Mouse (Mus musculus) MEL (cell line): Measurements from ENCODE around the gene Necap2.

Experiments
- CHD2 ChIP-seq: IDR thresholded peaks from 2 replicates; pipeline ENCODE4 v1.6.1; 2011; ENCODE audit warnings: low read length, improper control_type of control experiment
- CTCF ChIP-seq, 3 experiments: IDR thresholded peaks in 2 of 3; conservative IDR thresholded peaks in 1 of 3; 2 replicates each; pipeline ENCODE4 v1.5.1; 2011 to 2012; ENCODE audit warnings: low read length in 3 of 3, low read depth in 2 of 3, mild to moderate bottlenecking in 2 of 3, improper control_type of control experiment in 1 of 3, inconsistent platforms in 1 of 3, mixed read lengths in 1 of 3, moderate library complexity in 1 of 3; ENCODE audit not compliant: control insufficient read depth in 1 of 3, insufficient read depth in 1 of 3, poor library complexity in 1 of 3, severe bottlenecking in 1 of 3
- E2F4 ChIP-seq: IDR thresholded peaks from 2 replicates; pipeline ENCODE4 v1.6.1; 2011; ENCODE audit warnings: low read depth, low read length, improper control_type of control experiment, borderline replicate concordance
- EP300 ChIP-seq, 2 experiments: IDR thresholded peaks; 2 replicates each; pipeline ENCODE4 v1.6.1; 2011; ENCODE audit warnings: improper control_type of control experiment in 2 of 2, low read length in 2 of 2, low read depth in 1 of 2, mild to moderate bottlenecking in 1 of 2
- JUND ChIP-seq: IDR thresholded peaks from 2 replicates; pipeline ENCODE4 v1.6.1; 2011; ENCODE audit warnings: low read depth, mild to moderate bottlenecking, improper control_type of control experiment, low read length
- MYC ChIP-seq: IDR thresholded peaks from 2 replicates; pipeline ENCODE4 v1.6.1; 2011; ENCODE audit warnings: low read depth, mild to moderate bottlenecking, low read length, improper control_type of control experiment, moderate library complexity
- POLR2A ChIP-seq, 2 experiments: IDR thresholded peaks; 2 replicates each; pipeline ENCODE4 v1.6.1; 2011 to 2012; ENCODE audit warnings: low read length in 2 of 2, mild to moderate bottlenecking in 2 of 2, control low read depth in 1 of 2, improper control_type of control experiment in 1 of 2, low read depth in 1 of 2, moderate library complexity in 1 of 2; ENCODE audit not compliant: control insufficient read depth in 1 of 2, insufficient read depth in 1 of 2, poor library complexity in 1 of 2
- POLR2AphosphoS5 ChIP-seq: IDR thresholded peaks from 2 replicates; pipeline ENCODE4 v1.6.1; 2012; ENCODE audit warnings: low read depth, borderline replicate concordance, mild to moderate bottlenecking, inconsistent platforms, low read length, moderate library complexity, mixed read lengths
- RAD21 ChIP-seq: IDR thresholded peaks from 2 replicates; pipeline ENCODE4 v1.6.1; 2011; ENCODE audit warnings: mild to moderate bottlenecking, low read depth, low read length, improper control_type of control experiment
- RCOR1 ChIP-seq: IDR thresholded peaks from 2 replicates; pipeline ENCODE4 v1.6.1; 2012; ENCODE audit warnings: low read depth, mild to moderate bottlenecking, inconsistent platforms, low read length, improper control_type of control experiment
- SIN3A ChIP-seq: IDR thresholded peaks from 2 replicates; pipeline ENCODE4 v1.6.1; 2012; ENCODE audit warnings: low read length, improper control_type of control experiment, inconsistent platforms
- TAL1 ChIP-seq: IDR thresholded peaks from 2 replicates; pipeline ENCODE4 v1.6.1; 2012; ENCODE audit warnings: mild to moderate bottlenecking, inconsistent platforms, low read length, moderate library complexity, mixed read lengths
- TBP ChIP-seq: IDR thresholded peaks from 2 replicates; pipeline ENCODE4 v1.8.0; 2011; ENCODE audit warnings: low read depth, low read length, improper control_type of control experiment

- TF ChIP-seq CHD2 = no peak
- no peak for TF ChIP-seq POLR2A (IDR thresholded peaks at IDR 0.05; ENCODE audit: control insufficient read depth in 1 of 2, insufficient read depth in 1 of 2, low read depth in 1 of 2, low read length in 2 of 2, poor library complexity in 1 of 2)
- TF ChIP-seq CTCF (IDR thresholded peaks at IDR 0.05 in 2 of 3, conservative IDR thresholded peaks at IDR 0.05 in 1 of 3; ENCODE audit: control insufficient read depth in 1 of 3, insufficient read depth in 1 of 3, low read depth in 2 of 3, low read length in 3 of 3, poor library complexity in 1 of 3, severe bottlenecking in 1 of 3) = no peak
- no peak for TF ChIP-seq JUND
- no peak for TF ChIP-seq EP300 (IDR thresholded peaks at IDR 0.05; ENCODE audit: low read depth in 1 of 2, low read length in 2 of 2)
- TF ChIP-seq RAD21 = no peak
- no peak for TF ChIP-seq POLR2AphosphoS5
- TF ChIP-seq MYC = no peak
- no peak for TF ChIP-seq E2F4
- TF ChIP-seq TBP = no peak
- TF ChIP-seq TAL1 = no peak
- no peak for TF ChIP-seq RCOR1
- no peak for TF ChIP-seq SIN3A
These were observed 11.2 kb downstream of the Necap2 start for GRCm38 (mm10) chr4:141066709-141067515.
